Mouse (Mus musculus) left cerebral cortex, postnatal 25 days (tissue): ENCODE data around the gene Sgms2. TPM values are rescaled to one million over a fixed set of nuclear protein-coding genes. Genes with fewer than 3 reads are reported as not detected.

Experiments used
- DNase-seq, 2 experiments: peaks; one replicate each; pipeline ENCODE4 v3.0.0; 2022; ENCODE audit warnings: low spot score in 2 of 2, mixed read lengths in 1 of 2
- intact Hi-C: fragments of 180-260 bp; cut with DNase I; formaldehyde crosslinking; loops from one replicate; pipeline ENCODE4 v1.15.1; 2025
- total RNA-seq, 2 experiments: library from RNA; stranded (reverse); gene quantifications; 2 replicates each; pipeline ENCODE4 v1.2.3; 2021

The Sgms2 gene
- total RNA-seq, 2 experiments from 2014 or later, result 2.0 TPM

DNA sequence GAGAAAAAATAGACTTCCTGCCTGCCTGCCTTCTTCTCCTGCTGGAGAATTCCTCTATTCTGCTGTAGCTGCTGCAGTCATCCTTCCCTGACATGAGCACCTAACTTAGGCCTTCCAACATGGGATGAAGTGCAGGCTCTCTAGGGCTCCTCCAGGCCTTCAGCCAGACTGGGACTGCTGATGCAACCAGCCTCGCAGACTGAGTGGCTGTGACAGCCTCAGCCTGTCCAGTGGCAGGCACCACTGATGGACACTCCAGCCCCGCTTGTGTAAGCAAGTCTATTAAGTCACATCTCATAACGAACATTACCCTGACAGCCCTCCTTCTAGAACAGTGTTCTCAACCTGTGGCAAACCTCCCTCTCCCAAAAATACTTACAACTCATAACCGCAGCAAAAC is 217.1 kb downstream of the Sgms2 start:
- intact Hi-C loops, result no loop called here
- DNase-seq, result no peak

DNA sequence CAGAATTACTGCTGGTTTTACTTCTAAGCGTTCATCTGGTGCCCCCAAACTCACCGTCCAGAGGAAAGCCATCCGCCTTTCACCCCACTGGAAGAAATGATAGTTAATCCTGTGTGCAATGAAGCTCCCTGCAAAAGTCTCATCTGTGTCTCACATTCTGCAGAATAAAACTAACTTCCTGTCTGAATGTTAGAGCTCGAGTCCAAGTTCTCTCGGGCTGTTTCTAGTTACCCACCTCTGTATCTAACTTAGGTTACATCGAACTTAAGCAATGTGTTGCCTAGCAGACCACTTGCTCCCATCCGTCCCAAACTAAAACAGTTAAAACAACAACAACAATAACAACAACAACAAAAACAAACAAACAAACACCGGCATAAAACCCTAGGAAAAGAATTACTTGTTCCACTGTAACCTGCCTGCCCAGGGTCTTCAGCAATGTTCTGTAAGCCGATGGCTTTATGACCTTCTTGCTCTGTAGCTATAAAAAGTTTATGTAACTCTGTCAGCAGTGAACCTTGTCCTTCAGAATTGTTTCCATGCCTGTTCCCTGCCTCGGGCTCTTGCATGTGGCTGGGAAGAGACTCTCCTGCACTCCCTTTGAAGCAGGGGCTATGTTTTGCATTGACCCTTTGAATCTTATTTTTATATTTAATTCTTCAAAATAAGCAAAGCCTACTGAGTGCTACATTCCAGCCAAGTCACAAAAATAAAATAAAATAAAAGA is 218.7 kb downstream of the Sgms2 start:
- intact Hi-C loops, result no loop called here

DNA sequence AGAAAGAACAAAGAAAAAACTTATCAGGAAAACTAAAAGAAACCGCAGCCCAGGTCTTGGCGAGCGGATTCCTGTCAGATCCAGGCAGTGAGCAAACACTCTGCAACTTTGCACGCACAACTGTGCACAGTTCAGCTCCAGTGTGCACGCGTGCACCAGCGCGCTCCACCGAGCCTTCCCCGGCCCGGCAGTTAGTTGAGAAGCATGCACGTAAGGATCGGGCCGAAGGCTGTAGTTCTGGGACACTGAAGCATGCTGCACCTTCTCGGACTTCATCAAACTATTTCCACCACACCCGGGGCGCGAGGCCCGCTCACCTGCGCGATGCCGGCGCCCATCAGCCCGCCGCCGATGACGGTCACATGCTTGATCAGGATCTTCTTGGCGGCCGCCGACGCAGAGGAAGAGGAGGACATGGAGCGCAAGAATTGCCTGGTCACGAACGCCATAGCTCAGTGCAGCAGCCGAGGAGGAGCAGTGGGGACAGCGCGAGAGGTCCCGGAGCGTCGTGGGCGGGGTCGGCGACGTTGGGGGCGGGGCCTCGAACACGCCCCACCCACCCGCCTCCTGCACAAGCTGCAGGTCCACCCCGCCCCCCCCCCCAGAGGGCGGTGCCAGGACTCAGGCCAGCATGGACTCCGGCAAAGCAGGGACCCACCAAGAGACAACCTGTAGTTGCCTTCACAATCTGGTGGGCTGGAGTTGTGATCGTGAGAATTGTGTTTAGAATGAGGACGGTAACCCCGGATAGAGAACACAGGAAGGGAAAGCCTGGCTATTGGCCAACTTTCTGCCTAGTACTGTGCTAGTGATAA is 219.4 kb downstream of the Sgms2 start, which contains the start of gene Hadh:
Gene Hadh, minus strand, starts transcription at position 543 of the 815 bp plus-strand sequence.
- intact Hi-C loops, result no loop called here
- peak; percentile 73 to 77 for DNase-seq

More for the DNA sequence above, 218.7 kb downstream of the Sgms2 start:
- no peak for DNase-seq

DNA sequence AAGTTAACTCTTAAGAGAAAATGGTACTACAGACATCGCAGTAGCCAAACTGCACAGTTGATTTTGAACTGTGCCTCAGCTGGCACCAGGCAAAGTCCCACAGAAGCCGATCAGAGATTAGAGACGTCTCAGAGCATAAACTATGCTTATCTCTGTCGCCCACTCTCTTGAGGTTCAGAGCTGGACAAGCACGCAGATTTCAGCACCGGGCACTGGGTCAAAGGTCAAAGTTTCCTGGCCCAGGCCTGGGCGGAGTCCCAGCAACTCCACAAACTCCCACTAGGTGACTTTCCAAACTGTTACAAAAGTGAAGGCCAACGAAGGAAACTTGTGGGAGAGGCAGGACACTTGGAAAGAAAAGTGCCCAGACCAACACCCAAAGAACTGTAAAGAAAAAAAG is 220.1 kb downstream of the Sgms2 start:
- no peak for DNase-seq
- intact Hi-C loops, result no loop called here

DNA sequence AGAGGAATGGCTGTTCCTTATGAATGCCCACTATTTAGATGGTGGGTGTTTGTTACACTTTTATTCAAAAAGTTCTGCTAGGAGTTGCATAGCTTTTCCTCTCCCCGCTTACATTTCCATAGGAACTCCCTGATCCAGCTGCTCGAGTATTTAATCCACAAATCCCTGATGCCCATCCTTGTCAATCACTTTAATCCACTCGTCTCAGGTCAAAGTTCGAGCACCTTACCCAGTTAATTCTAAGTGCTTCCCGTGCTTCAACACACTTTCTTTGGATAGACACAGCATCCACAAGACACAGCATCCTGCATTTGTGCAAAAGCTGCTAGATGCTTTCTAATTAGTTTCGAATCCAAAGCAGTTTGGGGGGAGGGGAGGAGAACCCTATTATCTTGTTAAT is 220.8 kb downstream of the Sgms2 start:
- DNase-seq, result no peak
- intact Hi-C loops, result no loop called here

Other genes with a start within 250 kb of the Sgms2 start
- gene Hadh, start 219.3 kb downstream of the Sgms2 start, total RNA-seq, result 10 to 100 TPM; 19.2 to 21.0 TPM
- 10 to 100 TPM; 14.8 to 18.5 TPM for gene Cyp2u1, start 188.2 kb downstream of the Sgms2 start, total RNA-seq
- gene Papss1, start 73.4 kb upstream of the Sgms2 start, total RNA-seq, result 10 to 100 TPM; 65.9 to 67.7 TPM